Mouse (Mus musculus) urinary bladder, postnatal 4 days (tissue): Measurements from ENCODE around the gene Zfp277.

Experiments
- DNase-seq, 2 experiments: peaks; one replicate each; pipeline ENCODE4 v3.0.0; 2021 to 2022; ENCODE audit warnings: low spot score in 2 of 2

Zfp277 gene

DNA sequence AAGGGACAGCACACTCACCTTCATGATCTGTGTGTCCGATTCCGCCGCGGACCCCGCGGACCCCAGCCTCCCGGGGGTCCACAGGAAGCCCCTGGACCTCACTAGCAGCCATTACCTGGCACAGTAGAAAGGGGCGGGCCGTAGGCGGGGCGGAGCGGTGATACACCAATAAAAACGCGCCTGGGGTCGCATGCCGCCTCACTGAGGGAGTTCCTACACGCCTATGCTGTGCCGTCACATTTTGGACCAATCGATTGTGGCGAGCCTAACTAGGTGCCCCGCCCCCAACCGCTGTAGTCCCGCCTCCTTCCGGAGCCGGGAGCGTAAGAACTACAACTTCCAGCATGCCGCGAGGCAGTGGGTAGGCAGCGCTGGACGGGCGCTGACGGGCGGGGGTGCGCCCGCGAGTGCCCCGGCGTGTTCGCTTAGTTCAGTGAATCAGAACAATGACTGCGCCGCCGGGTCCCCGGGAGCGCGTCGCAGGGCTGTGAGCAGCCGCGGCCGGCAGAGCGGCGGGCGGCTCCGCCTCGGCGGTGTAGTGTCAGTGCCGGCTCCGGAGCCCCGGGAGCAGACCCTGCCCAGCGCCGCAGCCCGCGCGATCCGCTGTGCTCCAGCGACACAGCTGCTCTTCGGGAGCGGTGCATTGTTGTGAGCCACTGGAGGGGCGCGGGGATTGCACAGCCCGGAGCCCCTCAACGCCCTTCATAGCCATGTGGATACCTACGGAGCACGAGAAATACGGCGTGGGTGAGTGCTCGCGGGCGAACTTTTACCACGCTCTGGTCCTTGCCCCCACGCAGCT is at the start of gene Zfp277, which contains the start of gene Dock4:
Zfp277 (minus strand) TSS at position 255 of the 802 bp plus-strand sequence.
Dock4 (plus strand) TSS at position 305 of the 802 bp plus-strand sequence.
- peak; percentile 98 for DNase-seq

DNA sequence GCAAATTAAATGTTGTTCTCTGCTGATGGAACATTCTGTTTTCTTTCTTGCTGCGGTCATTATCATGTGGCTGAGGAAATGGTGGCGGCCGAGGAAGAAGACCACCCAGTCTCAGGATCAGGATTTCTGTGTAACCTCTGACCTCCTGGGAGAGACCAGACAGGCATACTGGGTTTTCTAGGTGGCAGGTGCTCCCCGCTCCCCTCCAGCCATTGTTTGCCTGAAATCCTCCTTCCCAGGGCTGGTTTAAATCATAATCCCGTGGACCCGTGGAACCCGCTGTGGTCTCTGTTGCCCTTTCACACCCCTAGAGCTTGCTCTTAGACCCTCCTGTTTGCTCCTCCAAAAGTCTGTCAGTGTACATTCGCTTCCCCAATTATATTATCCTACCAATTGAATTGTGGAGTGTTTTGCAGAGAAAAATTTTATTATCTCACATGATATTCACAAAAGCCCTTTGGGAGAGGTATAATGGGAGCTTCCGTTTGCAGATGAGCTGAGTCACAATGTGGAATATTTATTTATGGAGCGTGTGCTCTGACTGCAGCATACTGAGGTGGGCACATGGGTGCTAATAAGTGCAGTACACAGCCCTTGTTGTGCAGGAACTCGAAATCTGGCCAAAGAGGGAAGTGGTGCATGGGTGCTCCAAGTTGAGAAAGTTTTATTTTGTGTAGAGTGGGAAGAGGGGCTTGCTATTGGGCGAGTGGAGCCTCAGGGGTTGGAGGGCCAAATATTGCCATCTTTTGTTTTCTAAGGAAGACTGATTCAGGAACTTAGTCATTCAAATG is 40.5 kb upstream of the Zfp277 start:
- DNase-seq = no peak

DNA sequence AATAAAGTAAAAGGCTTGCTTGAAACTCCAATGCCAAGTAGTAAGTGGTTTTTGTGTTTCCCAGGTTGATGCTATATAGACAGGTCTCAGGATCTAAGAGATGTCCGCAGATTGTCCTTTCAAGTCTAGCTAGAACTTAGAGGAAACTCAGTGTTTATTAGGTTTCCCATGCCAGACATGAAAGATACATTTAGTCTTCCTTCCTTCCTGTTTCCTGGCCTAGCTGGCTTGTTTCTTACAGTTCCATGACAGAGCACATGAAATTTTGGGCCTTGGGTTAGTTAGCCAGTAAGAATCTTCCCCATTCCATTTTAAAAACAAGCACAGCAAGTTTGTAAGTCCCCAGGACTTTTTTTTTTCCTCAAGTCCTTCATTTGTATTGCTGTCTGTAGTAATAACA is 39.5 kb upstream of the Zfp277 start:
- no peak for DNase-seq

DNA sequence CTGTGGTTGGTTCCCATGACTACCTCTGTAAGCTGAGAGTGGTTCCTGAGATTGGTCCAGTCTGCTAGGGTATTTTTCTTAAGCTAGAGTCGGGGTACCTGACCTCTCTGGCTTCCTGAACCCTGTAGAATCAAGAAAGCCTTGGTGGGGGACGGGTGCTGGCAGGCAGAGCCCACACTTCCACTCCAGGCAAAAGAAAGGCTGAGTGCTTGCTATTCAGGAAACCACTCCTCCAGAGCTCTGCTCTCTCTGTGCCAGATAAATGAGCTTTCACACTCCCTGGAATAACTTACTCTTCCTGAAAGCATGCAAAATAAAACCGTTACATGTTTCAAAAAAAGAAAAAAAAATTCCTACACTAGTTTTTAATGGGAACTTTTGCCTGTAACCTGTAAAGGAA is 38.5 kb upstream of the Zfp277 start:
- no peak for DNase-seq

DNA sequence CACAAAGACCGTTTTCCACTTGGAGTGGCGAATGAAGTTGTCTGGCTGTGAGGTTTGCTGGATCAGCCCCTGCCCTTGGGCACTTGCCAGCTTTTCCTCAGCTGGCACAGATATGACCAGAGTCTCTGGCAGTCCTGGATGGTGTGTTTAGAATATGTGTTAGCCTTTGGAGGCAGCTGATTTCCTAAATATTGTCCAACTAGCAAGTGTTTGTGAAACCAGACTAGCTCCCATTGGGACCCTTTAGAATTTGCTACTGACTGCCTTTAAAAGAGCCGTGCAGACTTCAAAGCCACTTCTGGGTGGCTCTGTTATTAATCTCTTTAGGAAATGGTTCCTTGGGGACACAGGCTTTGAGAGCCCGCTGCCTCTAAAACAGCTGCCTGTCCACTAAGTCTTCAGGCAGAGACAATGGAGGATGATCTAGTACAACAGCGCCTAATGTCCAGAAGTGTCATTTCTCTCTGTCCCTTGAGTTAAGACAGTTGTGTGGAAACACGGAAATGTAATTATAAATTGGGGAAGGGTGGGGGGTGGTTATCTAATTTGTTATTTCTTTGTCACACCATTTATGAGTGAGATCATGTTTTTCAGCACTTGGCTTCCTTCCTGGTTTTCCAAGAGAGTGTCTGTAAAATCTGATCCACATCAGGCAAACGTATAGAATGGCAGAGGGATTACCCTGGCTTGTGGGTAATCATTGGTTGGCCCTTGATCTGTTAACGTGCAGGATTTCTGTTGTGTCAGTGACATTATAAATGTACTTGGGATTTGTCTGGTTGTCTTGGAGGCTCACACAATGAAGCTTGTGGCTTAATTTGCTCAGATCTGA is 32.1 kb upstream of the Zfp277 start:
- DNase-seq = no peak

DNA sequence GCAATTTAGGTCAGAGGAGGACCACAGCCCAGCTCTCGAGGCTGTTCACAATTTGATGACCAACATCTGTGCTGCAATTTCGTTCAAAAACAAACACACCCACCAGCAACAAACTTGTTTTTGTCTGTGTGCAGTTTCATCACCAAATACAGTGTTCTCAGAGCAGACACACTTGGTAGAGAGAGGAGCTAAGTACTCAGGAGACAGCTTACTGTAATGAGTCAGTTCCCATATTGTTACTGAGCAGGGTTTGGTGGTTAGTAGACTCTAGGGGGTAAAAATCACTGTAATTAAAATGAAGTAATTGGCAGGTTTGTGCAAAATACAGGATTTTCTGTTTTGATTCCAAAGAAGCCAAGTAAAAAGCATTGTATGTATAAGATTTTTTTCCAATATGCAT is 28.0 kb upstream of the Zfp277 start:
- DNase-seq = no peak

DNA sequence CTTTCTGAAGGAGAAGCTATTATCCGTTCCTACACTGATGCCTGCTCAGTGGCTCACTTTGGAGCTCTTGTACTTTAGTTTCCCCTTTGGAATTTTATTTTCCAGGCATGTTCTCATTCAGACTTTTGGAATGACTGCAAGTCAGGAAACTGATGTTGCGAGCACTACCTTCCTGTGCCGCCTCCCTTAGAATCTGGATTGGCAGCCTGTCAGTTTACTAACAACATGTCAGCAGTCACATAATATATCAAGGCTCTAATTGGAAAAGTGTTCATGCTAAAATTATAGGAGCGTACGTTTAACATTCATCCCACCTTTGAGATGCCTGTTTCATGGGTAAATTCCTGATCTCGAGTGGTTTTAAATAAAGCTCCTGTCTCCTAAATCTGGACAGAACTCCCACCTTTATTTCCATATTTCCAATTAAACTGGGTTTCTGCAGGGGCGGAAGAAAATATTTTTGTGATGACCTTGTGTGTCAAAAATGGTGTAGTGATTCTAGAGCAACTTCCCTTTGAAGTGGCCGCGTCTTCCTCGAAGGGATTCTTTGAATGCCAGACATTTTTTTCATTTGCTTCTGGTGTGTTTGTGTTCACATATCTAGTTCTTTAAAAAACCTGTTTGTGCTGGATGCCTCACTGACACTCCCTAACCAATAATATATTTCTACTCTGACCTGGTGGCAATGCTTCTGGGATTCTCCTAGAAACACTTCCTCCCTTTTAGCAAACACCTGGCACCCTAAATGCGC is 26.1 kb upstream of the Zfp277 start:
- no peak for DNase-seq

DNA sequence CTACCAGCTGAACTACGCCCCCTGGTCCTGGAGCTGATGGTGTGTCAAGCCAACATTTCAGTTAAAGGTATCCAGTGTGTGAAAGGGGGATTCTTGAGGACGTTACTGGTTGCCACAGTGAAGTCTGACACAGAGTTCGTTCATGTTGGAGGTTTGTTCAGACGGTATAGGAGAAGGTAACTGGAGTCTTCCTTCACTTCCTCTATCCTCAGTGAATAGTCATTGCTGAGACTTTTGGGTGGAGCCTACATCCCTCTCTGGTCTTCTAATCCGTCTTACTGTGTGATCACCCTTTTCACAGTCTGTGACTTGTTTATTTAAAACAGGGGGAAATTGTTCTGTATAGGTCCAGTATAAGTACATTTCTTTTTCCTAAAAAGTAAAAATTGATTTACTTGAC is 23.3 kb upstream of the Zfp277 start:
- DNase-seq = no peak

DNA sequence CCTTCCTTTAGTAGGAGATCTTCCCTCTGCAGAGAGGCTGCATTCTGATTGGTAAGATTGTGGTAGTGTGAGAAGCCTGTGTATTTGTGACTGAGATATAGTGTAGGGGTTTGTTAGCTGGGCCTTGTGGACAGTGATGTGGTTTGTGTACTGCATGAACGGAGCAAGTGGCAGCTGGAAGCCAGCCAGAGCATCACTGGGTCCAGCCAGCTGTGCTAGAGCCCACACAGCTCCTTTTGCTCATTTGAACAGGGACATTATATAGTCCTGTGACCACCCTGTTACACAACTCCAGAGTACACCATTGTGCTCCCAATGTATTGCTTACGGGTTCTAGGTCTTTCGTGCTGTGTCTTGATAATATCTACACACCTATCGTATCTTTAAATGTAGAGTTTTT is 22.5 kb upstream of the Zfp277 start:
- DNase-seq = no peak

DNA sequence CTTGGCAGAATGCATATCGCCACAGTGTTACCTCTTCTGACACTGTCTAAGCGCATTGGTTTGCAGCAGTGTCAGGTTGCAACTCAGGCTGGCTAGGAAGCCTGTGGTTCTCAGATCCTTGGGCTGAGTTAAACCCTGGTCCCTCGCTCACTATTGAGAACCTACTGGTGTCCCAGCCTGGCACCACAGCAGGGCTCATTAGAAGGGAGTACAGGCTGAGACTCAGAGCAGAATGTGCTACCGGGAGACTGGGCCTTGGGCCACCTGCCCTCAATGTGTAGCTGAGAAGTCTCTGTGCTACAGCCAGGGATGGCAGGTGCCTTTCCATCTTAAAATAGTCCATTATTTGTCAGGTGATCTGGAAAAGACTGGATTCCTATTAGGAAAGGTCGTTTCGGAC is 18.6 kb upstream of the Zfp277 start:
- no peak for DNase-seq

DNA sequence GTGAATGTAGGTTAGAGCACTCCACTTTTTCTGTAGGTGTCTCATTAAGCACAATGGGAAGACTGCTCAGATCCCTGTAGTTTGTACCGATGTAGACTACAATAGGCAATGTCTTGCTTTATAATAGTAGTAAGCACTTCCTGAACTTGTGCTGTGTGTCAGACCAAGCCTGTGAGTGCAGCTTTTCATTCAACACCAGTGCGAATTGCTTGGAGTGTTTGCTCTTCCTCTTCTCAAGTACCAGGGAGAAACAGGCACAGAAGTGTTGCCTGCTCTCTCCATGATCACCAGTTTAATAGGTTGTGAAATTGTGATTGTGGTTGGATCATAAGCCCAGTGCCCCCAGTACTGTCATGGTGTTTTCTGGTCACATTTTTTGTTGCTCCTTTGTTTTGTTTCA is 18.1 kb upstream of the Zfp277 start:
- no peak for DNase-seq

DNA sequence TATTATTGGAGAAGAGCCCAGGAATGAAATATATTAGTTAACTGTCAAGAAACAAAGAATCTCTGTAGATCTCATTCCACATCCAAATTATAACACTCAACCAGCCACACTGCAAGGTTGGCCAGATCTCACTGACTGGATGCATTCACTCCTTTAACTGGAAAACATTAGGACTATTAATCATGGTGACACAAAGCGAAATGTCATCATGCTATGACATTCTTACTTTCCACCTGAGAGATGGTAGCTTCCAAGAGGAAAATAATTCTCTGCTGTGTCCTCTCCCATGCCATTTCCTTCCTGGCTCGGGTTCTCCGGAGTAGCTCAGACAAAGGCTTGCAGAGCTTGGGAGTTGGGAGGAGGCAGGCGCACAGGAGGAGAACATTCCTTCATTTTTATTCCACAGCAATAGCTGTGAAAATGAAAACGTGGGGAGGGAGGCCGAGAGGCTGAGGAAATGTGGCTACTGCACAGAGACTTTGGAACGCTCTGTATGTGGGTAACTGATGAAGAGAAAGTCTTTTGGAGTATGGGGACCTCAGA is 17.1 kb upstream of the Zfp277 start:
- no peak for DNase-seq

DNA sequence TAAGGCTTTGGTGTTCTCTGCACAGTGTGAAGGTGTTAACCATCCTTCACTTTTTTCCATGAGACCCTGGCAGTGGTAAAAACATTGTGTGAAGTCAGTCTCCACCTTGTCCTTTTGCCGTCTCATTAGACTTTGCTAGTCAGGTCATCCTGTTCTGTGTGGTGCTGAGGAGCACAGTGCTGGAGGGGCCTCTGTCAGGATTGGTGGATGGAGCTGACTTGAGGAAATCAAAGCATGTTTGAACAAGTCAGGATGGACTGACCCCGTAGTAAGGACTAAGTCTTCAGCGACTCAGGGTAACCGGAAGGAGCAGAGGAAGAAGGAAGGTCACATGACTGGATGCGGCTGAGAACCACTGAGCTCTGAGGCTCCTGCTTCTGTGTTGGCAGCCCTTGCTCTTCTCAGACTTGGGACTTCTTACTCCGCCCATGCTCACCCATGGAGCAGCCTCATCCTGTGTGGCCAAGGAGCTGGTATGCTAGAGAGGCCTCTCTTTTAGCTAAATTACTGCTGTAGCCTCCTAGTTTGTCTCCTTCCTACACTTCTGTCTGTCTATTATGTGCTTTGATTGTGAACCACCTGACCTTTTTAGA is 14.1 kb upstream of the Zfp277 start:
- no peak for DNase-seq

DNA sequence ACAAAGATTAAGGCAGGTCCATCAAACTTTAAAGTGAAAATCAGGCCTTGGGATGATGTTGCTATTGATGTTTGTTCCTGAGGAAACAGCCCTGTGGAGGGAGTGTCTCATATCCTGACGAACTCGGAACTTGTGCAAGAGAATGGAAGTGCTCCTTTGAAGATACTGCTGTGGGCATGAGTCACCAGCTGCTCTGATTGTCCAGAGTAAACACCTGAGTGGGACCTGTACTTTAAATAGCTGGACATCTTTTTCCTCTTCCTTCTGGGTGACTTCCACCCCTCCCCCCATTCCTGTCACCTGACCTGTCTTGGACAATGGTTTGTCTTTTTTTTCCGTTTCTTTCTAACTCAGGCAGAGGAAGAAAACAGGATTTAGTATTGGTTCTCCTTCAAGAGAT is 13.3 kb upstream of the Zfp277 start:
- no peak for DNase-seq

DNA sequence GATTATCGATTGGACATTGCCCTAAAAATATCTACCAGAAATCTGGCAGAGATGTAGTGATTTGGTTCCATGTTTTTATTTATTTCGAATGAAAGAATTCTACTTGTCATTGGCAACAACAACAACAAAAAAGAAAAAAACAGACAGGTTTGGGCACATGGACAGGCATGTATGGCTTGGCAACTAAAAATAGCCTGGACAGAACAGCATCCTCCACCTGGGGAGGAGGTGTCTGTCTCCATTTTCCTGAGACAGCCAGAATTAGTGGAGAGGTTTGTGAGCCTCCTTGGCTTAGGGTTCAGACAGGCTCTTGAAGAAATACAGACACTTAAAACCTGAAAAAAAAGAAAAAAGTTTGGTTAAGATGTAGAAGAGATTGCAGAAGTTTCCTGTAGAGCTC is 10.8 kb upstream of the Zfp277 start:
- DNase-seq = no peak

DNA sequence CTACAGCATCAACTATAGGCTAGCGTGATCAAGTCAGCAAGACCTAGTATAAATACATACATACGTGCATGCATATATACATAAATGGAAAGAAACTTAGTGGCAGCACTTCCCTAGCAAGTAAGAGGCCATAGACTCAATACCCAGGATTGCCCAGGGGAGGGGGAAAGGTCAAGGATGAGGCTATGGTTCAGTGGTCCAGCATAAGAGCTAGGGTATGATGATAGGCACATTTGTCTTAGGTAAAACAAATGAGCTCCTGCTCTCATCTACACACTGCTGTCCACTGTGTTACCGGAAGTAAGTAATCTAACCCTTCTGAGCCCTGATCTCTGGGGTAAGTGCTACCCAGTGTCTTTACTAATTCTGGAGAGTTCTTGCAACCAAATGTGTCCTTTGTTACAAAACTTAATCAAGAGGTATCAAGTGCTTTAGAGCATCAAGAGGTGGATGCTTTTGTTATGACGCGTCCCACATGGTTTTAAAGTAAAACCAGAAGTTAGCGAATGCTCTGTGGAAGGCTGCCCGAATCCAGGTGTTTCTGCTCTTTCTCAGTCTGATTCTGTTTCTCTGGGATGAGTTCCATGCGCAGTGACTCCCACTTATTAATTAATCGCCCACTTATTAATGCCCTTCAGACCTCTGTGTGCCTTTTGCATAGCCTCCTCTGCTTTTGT is 3.6 kb upstream of the Zfp277 start:
- DNase-seq = no peak

DNA sequence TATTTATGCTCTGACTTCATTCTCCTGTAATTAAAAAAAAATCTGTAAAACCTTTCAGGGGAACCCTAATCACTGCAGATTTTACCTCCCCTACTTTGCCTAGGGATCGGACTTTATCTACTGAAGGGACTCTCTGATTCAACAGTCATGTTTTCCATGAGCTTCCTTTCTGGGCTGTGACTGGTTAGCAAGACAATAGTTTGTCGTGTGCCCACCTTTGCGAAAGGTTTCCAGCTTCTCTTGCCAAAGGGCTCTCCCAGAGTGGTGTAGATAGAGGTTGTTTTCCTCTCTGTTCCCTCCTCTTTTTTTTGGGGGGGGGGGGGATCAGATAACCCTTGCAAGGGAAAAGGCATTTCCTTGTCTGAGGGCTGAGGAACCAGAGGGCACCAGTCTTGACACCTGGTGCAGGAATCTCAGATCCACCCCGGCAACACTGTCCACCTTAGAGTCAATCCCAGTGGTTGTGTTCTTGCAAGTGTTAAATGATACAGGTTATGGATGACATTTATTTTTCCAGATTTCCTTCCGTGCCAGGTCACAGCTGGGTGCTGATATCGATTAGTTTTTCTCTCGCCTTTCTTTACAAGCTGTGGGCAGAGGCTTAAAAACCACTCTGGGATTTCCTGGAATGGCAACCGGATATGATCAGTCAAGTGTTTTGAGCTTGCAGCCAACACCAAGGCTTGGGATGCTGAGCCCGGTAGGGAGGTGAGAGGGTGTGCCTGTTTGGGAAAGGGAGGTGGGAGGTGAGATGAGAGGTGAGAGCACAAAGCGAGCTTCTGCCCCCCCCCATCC is 2.1 kb upstream of the Zfp277 start:
- DNase-seq = no peak

DNA sequence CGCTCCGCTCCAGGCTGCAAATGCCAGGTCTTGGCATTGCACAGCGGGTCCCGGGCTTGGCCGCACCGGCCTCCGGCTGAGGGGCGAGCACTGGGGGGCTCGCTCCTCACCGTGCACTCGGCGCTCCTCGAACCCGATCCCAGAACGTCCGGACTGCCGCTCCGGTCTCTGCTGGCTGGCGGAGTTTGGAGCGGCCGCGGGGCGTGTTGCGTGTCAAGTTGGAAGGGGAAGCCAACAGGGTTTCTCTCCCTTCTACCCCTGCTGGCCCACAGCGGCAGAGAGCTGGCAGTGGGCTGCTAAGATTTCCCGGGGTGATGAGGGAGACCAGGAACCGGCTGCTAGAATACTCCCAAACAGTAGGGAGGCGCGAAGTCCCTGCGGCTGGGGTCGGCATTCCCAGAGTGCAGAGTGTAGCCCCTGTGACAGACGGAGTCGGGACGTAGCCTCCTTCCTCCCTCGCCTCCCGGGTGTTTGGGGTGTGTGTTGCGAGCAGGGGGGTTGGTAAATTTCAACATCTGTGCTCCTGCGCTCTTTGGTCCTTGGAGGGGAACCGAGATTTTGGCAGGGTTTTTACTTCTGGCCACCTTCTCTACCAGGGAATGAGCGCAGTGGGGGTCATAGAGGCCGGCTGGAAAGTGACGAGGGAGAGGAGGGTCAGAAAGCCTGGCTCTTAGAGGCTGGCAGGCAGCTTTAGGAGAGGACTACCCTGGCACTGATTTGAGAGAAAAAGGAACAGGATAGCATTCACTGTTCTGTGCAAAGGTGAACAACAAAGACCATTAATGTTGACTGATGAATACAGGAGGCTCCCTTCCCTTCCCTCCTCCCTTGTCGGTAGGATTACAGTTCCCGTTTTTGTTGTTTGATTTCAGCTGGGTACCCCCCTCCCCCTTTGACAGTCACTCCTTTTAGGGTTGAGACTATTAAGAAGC is 1.0 kb upstream of the Zfp277 start:
- peak in 1 of 2 experiments; percentile 35 for DNase-seq
